Mouse (Mus musculus) CH12.LX (cell line): ENCODE results near the gene Wwtr1. TPM values are rescaled to one million over a fixed set of nuclear protein-coding genes. Genes with fewer than 3 reads are reported as not detected.

Experiments used
- DNase-seq: peaks from one replicate; pipeline ENCODE4 v3.0.0-alpha.2; 2013; ENCODE audit errors: extremely low read depth
- H3K27ac ChIP-seq: 2 replicates; pipeline ENCODE4 v1.5.1; 2012; ENCODE audit warnings: low read depth, mild to moderate bottlenecking, control low read depth, moderate library complexity; ENCODE audit not compliant: insufficient read depth
- H3K27me3 ChIP-seq: replicated peaks from 2 replicates; pipeline ENCODE3; 2012; ENCODE audit warnings: inconsistent platforms
- H3K36me3 ChIP-seq, 2 experiments: replicated peaks in 1 of 2; 2 replicates each; pipeline versions ENCODE3 to v1.6.1; 2012; ENCODE audit warnings: inconsistent platforms in 1 of 2, low read length in 1 of 2, mild to moderate bottlenecking in 1 of 2, mixed read lengths in 1 of 2, moderate library complexity in 1 of 2; ENCODE audit not compliant: control insufficient read depth in 1 of 2, insufficient read depth in 1 of 2
- H3K4me1 ChIP-seq, 2 experiments: 2 replicates each; pipeline ENCODE4 v1.6.1; 2012; ENCODE audit warnings: inconsistent platforms in 1 of 2, moderate library complexity in 1 of 2; ENCODE audit not compliant: insufficient read depth in 2 of 2, control insufficient read depth in 1 of 2
- H3K4me2 ChIP-seq: 2 replicates; pipeline ENCODE4 v1.6.1; 2012; ENCODE audit warnings: low read depth, mild to moderate bottlenecking, control low read depth; ENCODE audit not compliant: poor library complexity, insufficient read depth, severe bottlenecking
- H3K4me3 ChIP-seq, 3 experiments: fragments of 150-350 bp in 1 of 3; sonication (generic) in 1 of 3; replicated peaks in 1 of 3; 2 replicates each; pipeline versions ENCODE3 to v1.5.1; 2011 to 2012; ENCODE audit warnings: low read depth in 2 of 3, low read length in 2 of 3, mild to moderate bottlenecking in 2 of 3, moderate library complexity in 2 of 3, control low read depth in 1 of 3, improper control_type of control experiment in 1 of 3, inconsistent platforms in 1 of 3, mixed read lengths in 1 of 3; ENCODE audit not compliant: poor library complexity in 1 of 3
- H3K79me2 ChIP-seq: replicated peaks from 2 replicates; pipeline ENCODE4 v1.6.1; 2012; ENCODE audit warnings: mild to moderate bottlenecking, moderate library complexity; ENCODE audit not compliant: control insufficient read depth, poor library complexity, insufficient read depth, severe bottlenecking; ENCODE audit errors: extremely low read depth
- H3K9ac ChIP-seq: 2 replicates; pipeline ENCODE4 v1.6.1; 2012; ENCODE audit warnings: low read depth, mild to moderate bottlenecking, control low read depth, moderate library complexity; ENCODE audit not compliant: insufficient read depth
- H3K9me3 ChIP-seq: replicated peaks from 2 replicates; pipeline ENCODE3; 2012; ENCODE audit warnings: low read length, inconsistent platforms, mixed read lengths
- BHLHE40 ChIP-seq: IDR thresholded peaks from 2 replicates; pipeline ENCODE4 v1.6.1; 2011; ENCODE audit warnings: mild to moderate bottlenecking, low read depth, low read length, improper control_type of control experiment
- CTCF ChIP-seq, 2 experiments: IDR thresholded peaks in 1 of 2; conservative IDR thresholded peaks in 1 of 2; 2 replicates each; pipeline ENCODE4 v1.5.1; 2011 to 2012; ENCODE audit warnings: low read depth in 2 of 2, low read length in 2 of 2, improper control_type of control experiment in 1 of 2, inconsistent platforms in 1 of 2, mild to moderate bottlenecking in 1 of 2, moderate library complexity in 1 of 2
- E2F4 ChIP-seq: IDR thresholded peaks from 2 replicates; pipeline ENCODE4 v1.6.1; 2011; ENCODE audit warnings: low read depth, low read length, improper control_type of control experiment; ENCODE audit not compliant: insufficient replicate concordance
- ELF1 ChIP-seq: IDR thresholded peaks from 2 replicates; pipeline ENCODE4 v1.6.1; 2014; ENCODE audit warnings: low read depth, mild to moderate bottlenecking, inconsistent platforms, low read length, improper control_type of control experiment
- EP300 ChIP-seq: IDR thresholded peaks from 2 replicates; pipeline ENCODE4 v1.6.1; 2011; ENCODE audit warnings: low read length, improper control_type of control experiment
- ETS1 ChIP-seq: conservative IDR thresholded peaks from 2 replicates; pipeline ENCODE4 v1.6.1; 2012; ENCODE audit warnings: low read depth, mild to moderate bottlenecking, inconsistent platforms, low read length, improper control_type of control experiment, moderate library complexity
- HCFC1 ChIP-seq: IDR thresholded peaks from 2 replicates; pipeline ENCODE4 v1.6.1; 2012; ENCODE audit warnings: low read depth, mild to moderate bottlenecking, inconsistent platforms, low read length, improper control_type of control experiment
- IRF4 ChIP-seq: IDR thresholded peaks from 2 replicates; pipeline ENCODE4 v1.6.1; 2014; ENCODE audit warnings: low read depth, mild to moderate bottlenecking, inconsistent platforms, low read length, improper control_type of control experiment
- JUN ChIP-seq: IDR thresholded peaks from 2 replicates; pipeline ENCODE4 v1.6.1; 2011; ENCODE audit warnings: low read depth, mild to moderate bottlenecking, low read length, improper control_type of control experiment, moderate library complexity; ENCODE audit not compliant: insufficient read depth
- JUND ChIP-seq: conservative IDR thresholded peaks from 2 replicates; pipeline ENCODE4 v1.6.1; 2011; ENCODE audit warnings: low read depth, low read length, improper control_type of control experiment
- MAFK ChIP-seq: IDR thresholded peaks from 2 replicates; pipeline ENCODE4 v1.6.1; 2011; ENCODE audit warnings: low read length, improper control_type of control experiment; ENCODE audit not compliant: insufficient replicate concordance
- MXI1 ChIP-seq: IDR thresholded peaks from 2 replicates; pipeline ENCODE4 v1.6.1; 2011; ENCODE audit warnings: mild to moderate bottlenecking, low read depth, low read length, improper control_type of control experiment
- NELFE ChIP-seq: IDR thresholded peaks from 2 replicates; pipeline ENCODE4 v1.6.1; 2011; ENCODE audit warnings: low read depth, low read length, improper control_type of control experiment
- RAD21 ChIP-seq: IDR thresholded peaks from 2 replicates; pipeline ENCODE4 v1.6.1; 2011; ENCODE audit warnings: low read depth, mild to moderate bottlenecking, low read length, improper control_type of control experiment, moderate library complexity
- SIN3A ChIP-seq: IDR thresholded peaks from 2 replicates; pipeline ENCODE4 v1.6.1; 2012; ENCODE audit warnings: low read length, improper control_type of control experiment, inconsistent platforms
- SMC3 ChIP-seq: IDR thresholded peaks from 2 replicates; pipeline ENCODE4 v1.6.1; 2011; ENCODE audit warnings: low read depth, low read length, improper control_type of control experiment
- TBP ChIP-seq: conservative IDR thresholded peaks from 2 replicates; pipeline ENCODE4 v1.6.1; 2011; ENCODE audit warnings: low read depth, low read length, improper control_type of control experiment
- UBTF ChIP-seq: IDR thresholded peaks from 2 replicates; pipeline ENCODE4 v1.6.1; 2012; ENCODE audit warnings: low read depth, mild to moderate bottlenecking, inconsistent platforms, low read length, improper control_type of control experiment, moderate library complexity
- USF1 ChIP-seq: IDR thresholded peaks from 2 replicates; pipeline ENCODE4 v1.6.1; 2014; ENCODE audit warnings: low read depth, mild to moderate bottlenecking, inconsistent platforms, low read length, improper control_type of control experiment
- ZC3H11A ChIP-seq: IDR thresholded peaks from 2 replicates; pipeline ENCODE4 v1.6.1; 2012; ENCODE audit warnings: low read depth, mild to moderate bottlenecking, inconsistent platforms, low read length, improper control_type of control experiment
- ZMIZ1 ChIP-seq: IDR thresholded peaks from 2 replicates; pipeline ENCODE4 v1.6.1; 2012; ENCODE audit warnings: low read depth, mild to moderate bottlenecking, inconsistent platforms, low read length, improper control_type of control experiment
- dilution Hi-C: fragments of 300-500 bp; cut with MboI; formaldehyde crosslinking; loops from 2 replicates; pipeline ENCODE4 v1.14.3; 2020; ENCODE audit warnings: low sequenced_read_pairs; ENCODE audit not compliant: extremely low pct_unique_long_range_greater_than_20kb, extremely low pct_ligation_motif_present
- in situ Hi-C: fragments of 300-500 bp; cut with MboI; formaldehyde crosslinking; loops from 3 replicates; pipeline ENCODE4 v1.14.3; 2019; ENCODE audit warnings: low sequenced_read_pairs, low pct_ligation_motif_present, low pct_unique_long_range_greater_than_20kb, mixed read lengths
- polyA plus RNA-seq: library from polyadenylated mRNA; unstranded; fragments of >175 nt; gene quantifications from 2 replicates; pipeline ENCODE4 v1.2.1, GENCODE M21; 2012; ENCODE audit warnings: low read depth; ENCODE audit not compliant: insufficient read length
- total RNA-seq, 2 experiments: library from RNA; depleted of rRNA; stranded (reverse); fragments of 300-350 nt in 1 of 2; fragments of >200 nt in 1 of 2; gene quantifications; 2 replicates each; pipeline ENCODE4 v1.2.3; 2012 to 2014

Gene Wwtr1
- total and polyA plus RNA-seq, 3 experiments: 12.8 to 14.8 (median 13.5) TPM

DNA sequence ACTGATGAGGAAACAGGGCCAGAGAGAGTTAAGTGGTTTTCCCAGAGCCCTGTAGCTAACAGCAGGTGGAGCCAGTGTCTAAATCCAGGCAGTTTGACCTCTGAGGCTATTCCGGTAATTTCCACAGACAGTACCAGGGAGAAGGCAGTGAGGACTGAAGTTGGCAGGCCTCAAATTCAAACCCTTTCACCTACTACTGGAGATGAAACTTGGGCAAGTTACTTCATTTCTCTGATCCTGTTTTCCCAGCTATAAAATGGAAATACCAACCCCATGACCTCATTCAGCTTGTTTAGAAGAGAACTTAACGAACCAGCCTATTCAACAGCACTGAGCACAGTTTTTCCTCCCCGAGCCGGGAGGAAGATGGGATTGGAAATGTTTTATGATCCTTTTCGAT is 105.4 kb downstream of the Wwtr1 start:
- TF ChIP-seq USF1 (no peak), MXI1 (no peak), RAD21 (peak; percentile 81), ZC3H11A (peak; percentile 68), CTCF (conservative IDR thresholded peaks at IDR 0.05 in 1 of 2, IDR thresholded peaks at IDR 0.05 in 1 of 2; ENCODE audit: low read depth in 2 of 2, low read length in 2 of 2) (peak in 1 of 2 experiments; percentile 83; a peak in 2 of 4 replicates), SMC3 (peak; percentile 90), HCFC1 (no peak)
- H3K36me3 ChIP-seq: peaks cover 0 to 41% of the 10 kb centered on the region in 2 experiments
- peak; percentile 26 for DNase-seq
- peaks cover 0 to 35% of the 10 kb centered on the region in 2 experiments; a peak in 2 of 4 replicates for H3K4me1 ChIP-seq
- in situ Hi-C loops: loop anchor here (5.0 to 25.0 kb wide), 2 partner anchors 107 to 342 kb away; partner anchors contain the start of gene Wwtr1
- no peak overlapping the region for H3K9ac ChIP-seq
- no peaks in the 10 kb centered on the region for H3K27me3 ChIP-seq
- H3K4me3 ChIP-seq: no peak overlapping the region
- no peaks in the 10 kb centered on the region for H3K79me2 ChIP-seq
- no peak overlapping the region for H3K4me2 ChIP-seq
- no peak overlapping the region for H3K27ac ChIP-seq
- dilution Hi-C loops: no loop called here
- no peaks in the 10 kb centered on the region for H3K9me3 ChIP-seq

DNA sequence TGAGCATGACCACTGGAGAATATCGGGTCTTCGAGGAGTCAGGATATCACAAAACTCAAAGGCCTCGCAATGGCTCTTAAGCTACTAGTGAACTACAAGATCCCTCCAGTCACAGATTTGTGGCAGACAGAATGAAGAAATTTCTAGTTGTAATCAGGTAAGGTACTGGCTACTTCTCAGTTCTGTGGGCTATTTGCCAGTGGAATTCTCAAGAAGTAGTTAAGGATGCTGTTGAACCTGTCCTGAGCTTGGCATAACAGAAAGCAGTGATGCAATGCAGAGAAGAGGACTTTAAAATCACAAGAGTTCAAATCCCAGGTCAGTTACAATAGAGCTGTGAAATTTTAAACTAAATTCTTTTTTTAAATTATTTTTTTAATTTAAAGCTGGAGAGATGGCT is 106.4 kb downstream of the Wwtr1 start:
- no peaks in the 10 kb centered on the region for H3K27me3 ChIP-seq
- no peaks in the 10 kb centered on the region for H3K79me2 ChIP-seq
- dilution Hi-C loops: no loop called here
- H3K36me3 ChIP-seq: peaks cover 5 to 41% of the 10 kb centered on the region in 2 experiments
- no peaks in the 10 kb centered on the region for H3K9me3 ChIP-seq
- TF ChIP-seq ELF1 (no peak), JUN (no peak), IRF4 (no peak), NELFE (no peak), JUND (no peak), ZMIZ1 (no peak), ETS1 (no peak), BHLHE40 (no peak), UBTF (no peak), HCFC1 (no peak), EP300 (no peak), MAFK (no peak), SMC3 (no peak), SIN3A (no peak), TBP (no peak), E2F4 (no peak)
- TF ChIP-seq, all 38 proteins: peak for 0
- no peak overlapping the region for H3K4me2 ChIP-seq
- DNase-seq: no peak
- no peak overlapping the region for H3K4me3 ChIP-seq
- H3K9ac ChIP-seq: no peak overlapping the region
- in situ Hi-C loops: loop anchor here (25.0 kb wide), 1 partner anchor 343 kb away; no protein-coding TSS in a partner anchor
- peaks cover 0 to 35% of the 10 kb centered on the region in 2 experiments; a peak in 2 of 4 replicates for H3K4me1 ChIP-seq
- no peak overlapping the region for H3K27ac ChIP-seq
